Mouse (Mus musculus) granulocyte monocyte progenitor cell, adult 5-6 weeks (primary cell): Measurements from ENCODE around the gene Fam118a. TPM values are rescaled to one million over a fixed set of nuclear protein-coding genes. Genes with fewer than 3 reads are reported as not detected.
A peak's percentile ranks its signal among the peaks of the same experiment; 100 is the strongest.
"Not testable (repeated sequence)": the region's sequence is repeated elsewhere in the genome, so short reads cannot be mapped to it uniquely, and the experiment has no call there.

Experiments
- ATAC-seq: replicated peaks from 2 replicates; pipeline ENCODE4 v1.8.0; 2016; ENCODE audit warnings: mild to moderate bottlenecking, moderate TSS enrichment, inconsistent platforms; ENCODE audit not compliant: poor library complexity, severe bottlenecking
- total RNA-seq, 2 experiments: library from RNA; stranded (forward) in 1 of 2; stranded (reverse) in 1 of 2; fragments of 200-712, 200-1000 nt in 1 of 2; fragments of >200 nt in 1 of 2; fragmentation: Nextera tagmentation in 1 of 2; gene quantifications; 2 replicates each; pipeline ENCODE4 v1.2.3; 2014 to 2017

Gene Fam118a
- total RNA-seq, 2 experiments from 2014 or later: 8.7 to 12.9 TPM

DNA sequence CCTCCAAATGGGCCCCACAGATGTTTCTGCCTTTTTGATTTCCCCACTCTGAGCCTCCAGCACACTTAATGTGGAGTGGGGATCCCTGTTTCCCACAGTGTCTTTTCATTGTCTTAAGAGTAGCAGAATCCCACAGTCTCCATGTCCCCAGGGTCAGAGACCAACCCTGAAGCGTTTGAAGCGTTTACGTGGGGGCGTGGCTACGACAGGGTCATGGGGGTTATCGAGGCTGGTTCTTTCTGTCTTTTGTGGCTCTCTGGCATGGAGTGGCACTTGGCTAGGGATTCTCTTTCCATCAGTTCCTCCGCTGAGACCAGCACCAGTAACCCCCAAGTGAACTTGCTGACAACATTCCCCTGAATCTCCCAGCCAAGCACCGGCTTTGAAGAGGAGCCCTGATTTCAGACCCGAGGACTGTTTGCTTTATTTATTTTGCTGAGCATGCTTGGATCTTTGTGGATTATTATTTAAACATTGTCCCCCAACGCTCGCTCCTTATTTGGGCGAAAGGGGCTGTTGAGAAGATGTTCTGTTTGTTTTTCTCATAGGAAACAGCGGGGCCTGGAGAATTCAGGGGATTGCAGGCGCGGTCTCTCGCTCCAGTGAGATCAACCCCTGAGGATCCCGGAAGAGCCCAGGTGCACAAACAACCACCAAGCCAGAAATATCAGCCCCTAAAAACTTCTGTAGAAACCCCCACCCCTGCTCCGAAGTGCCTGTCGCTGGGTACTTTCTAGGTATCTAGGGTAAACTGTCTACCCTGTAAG, 16.7 kb upstream of the Fam118a start:
- no peak for ATAC-seq

- ATAC-seq: no peak
These were observed 16.1 kb upstream of the Fam118a start for GRCm38 (mm10) chr15:85012662-85013054.

- no peak for ATAC-seq
These were observed 13.0 kb upstream of the Fam118a start for GRCm38 (mm10) chr15:85015771-85016170.

- ATAC-seq: no peak
These were observed 11.6 kb upstream of the Fam118a start, which contains the start of gene Upk3a for GRCm38 (mm10) chr15:85016951-85017664. TSS of gene Upk3a (plus strand) at chr15:85017141.

GRCm38 (mm10) chr15:85022211-85022610, 6.5 kb upstream of the Fam118a start:
- ATAC-seq: no peak

- ATAC-seq: no peak
These were observed 2.6 kb upstream of the Fam118a start for GRCm38 (mm10) chr15:85026197-85026596.

GRCm38 (mm10) chr15:85027740-85028139, 1.0 kb upstream of the Fam118a start:
- no peak for ATAC-seq

DNA sequence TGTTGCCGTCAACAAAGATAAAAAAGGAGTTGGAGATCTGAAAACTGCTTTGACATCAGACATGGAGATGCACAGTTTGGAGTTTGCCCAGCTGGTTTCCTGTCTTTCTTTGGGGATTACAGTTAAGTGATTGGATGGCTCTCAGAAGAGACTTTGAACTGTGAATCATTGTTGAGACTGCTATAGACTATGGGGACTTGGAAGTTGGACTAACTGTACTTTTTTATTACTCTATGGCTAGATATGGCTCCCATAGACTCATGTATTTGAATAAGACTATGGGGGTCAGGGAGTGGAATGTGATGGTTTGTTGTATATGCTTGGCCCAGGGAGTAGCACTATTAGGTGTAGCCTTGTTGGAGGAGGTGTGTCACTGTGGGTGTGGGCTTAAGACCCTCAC, 1.9 kb downstream of the Fam118a start:
- not testable (repeated sequence) for ATAC-seq

- ATAC-seq: no peak
These were observed 3.1 kb downstream of the Fam118a start for GRCm38 (mm10) chr15:85031866-85032265.

DNA sequence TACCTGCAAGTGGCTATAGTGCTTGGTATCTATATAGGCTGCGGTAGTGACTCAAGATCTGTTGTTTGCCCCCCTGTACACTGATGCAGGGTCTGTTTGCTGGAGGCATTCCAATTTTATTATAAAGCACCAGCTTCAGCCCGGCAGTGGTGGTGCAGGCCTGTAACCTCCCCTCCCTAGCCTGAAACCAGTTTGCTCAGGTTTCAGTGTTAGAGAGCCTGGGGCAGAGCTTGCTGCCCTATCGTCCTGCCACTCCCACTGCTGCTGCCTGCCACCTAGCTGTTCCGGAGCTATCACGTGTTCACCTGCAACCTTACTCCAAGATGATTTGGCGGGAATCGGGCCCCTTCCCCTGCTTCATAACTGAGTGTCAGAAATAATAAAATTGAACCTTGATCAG, 5.2 kb downstream of the Fam118a start:
- not testable (repeated sequence) for ATAC-seq

DNA sequence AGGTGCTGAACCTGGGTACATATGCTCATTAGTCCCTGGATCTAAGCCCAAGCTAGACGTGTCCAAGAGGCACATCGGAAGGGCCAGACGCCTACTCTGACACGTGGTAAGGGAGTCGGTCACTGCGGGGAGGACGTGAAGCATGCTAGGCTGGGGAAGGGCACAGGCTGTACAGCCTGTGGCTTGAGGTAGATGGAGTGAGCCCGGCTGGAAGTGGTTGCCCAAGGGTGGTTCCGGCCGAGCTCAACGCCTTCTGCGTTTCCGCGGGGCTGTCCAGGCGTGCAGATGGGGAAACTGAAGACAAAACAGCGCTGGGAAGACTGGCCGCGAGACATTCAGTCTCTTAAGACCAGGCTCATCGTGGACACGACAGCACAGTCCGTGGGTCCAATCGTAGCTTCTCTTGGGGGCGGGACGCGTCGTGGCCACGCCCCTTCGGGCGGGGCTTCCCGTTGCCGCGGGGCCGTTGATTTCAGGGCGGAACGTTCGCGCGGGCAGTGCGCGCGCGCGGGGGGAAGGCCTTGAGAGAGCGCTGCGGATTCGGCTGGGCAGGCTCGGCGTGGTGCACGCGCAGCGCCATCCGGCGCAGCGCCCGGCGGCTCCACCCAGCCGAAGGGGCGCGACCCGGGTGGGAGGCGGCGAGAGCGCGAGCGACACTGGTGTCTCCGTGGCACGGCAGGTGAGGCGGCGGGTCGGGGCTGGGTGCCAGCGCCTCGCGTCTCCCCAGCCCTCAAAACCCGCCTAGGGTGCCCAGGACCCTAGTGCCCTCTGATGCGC, 8.0 kb downstream of the Fam118a start:
- peak; percentile 91 for ATAC-seq

DNA sequence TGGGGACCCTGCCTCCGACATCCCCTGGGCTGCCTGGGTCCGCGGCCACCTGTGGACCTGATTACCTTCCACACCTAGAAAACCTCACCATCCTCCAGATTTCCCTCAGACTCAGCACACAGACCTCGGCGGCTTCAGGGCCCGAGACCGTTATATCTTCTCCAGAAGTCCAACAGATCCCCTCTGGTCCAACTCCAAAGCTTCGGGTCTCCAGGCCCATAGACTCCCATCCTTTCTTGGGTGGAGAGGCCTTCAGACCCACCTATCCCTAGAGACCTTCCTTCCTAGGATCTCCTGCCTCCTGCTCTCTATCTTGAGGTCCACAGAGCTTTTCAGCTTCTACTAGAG, 8.6 kb downstream of the Fam118a start:
- no peak for ATAC-seq

- no peak for ATAC-seq
These were observed 12.9 kb downstream of the Fam118a start for GRCm38 (mm10) chr15:85041546-85042225.

DNA sequence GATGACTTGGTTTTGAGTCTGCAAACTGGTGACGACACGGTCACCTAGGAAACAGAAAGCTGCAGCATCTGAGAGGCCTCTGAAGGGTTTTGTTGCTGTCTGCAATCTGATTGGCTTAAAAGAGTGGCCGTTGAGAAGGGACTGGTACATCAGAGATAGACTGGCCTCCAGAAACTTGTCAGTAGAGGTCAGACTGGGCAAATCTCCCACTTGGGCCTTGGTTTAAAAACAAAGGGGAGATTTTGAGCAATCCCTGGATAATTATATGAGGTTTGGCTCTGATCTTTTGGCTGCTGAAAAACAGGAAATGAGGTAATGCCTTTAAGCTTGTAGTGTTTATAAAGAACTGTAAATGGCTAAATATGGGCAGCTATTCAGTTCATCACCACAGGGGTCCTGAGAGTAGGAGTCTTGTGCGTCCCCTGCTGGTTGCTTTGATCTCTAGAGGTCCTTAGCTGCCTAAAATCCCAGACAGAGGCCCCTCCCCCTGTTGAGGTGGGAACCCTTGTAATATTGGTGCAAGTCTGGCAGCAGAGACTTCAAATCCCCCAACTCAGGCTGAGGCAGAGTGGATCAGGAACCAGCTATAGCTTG, 13.7 kb downstream of the Fam118a start:
- ATAC-seq: peak; percentile 85

DNA sequence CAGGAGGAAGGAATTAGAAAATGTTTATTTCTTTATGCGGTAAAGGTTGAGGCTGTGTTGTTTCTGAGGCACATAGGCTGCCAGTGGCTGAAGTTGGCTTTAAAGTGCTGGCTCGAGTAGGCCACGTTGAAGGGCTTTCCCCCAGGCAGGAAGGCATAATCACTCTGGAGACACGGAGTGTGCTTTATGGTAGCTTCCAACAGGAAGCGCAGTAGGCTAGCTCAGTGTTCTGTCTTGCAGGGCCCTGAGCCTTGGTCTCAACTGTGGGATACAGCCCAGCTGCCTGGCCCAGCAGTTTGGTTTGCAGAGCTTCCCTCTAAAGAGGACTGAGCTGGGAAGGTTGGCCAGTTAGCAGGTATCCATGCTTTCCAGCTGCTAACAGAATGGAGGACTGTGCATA, 14.4 kb downstream of the Fam118a start:
- no peak for ATAC-seq

DNA sequence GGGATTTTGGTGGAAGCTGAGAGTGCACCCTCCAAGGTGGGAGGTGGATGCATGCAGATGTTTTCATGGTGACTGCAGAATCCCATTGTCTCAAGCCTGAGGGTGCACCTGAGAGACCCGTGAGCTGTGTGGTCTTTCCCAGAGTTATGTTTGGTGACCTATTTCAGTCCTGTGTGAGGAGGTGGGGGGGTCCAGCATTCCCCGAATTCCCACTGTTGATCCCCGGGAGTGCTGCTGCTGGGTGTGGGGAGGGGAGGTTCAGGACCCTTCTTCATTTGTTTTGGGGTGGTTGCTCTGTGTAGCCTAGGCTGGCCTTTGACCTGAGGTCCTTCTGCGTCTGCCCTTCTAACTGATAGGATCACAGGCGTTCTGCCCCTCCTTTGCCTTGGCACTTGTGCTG, 15.0 kb downstream of the Fam118a start:
- no peak for ATAC-seq

- no peak for ATAC-seq
These were observed 17.6 kb downstream of the Fam118a start for GRCm38 (mm10) chr15:85046230-85046950.

GRCm38 (mm10) chr15:85047865-85048264, 19.1 kb downstream of the Fam118a start:
- no peak for ATAC-seq

GRCm38 (mm10) chr15:85049758-85050157, 21.0 kb downstream of the Fam118a start:
- ATAC-seq: no peak
